Mouse (Mus musculus) kidney, adult 8-10 months (tissue): Measurements from ENCODE around the gene Fpgs.

Source experiments
- DNase-seq, 2 experiments: peaks; one replicate each; pipeline ENCODE4 v3.0.0; 2022

Fpgs gene

DNA sequence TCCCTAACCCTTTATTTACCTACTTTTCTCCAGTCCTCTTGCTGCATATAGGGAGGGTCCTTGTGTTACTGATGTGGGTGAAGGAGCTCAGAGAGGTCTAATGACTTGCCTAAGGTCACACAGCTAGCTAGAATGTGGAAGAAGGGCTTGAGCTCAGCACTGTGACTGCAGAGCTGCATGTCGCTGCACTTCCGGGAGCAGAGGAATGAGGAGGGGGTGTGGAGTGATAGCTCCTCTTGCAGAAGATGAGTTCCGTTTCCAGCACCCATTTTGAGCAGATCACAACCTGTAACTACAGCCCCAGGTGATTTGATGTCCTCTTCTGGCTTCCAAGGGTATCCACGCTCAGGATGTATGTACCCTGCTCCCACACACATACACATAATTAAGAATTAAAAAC, 20.2 kb upstream of the Fpgs start:
- DNase-seq = no peak

DNA sequence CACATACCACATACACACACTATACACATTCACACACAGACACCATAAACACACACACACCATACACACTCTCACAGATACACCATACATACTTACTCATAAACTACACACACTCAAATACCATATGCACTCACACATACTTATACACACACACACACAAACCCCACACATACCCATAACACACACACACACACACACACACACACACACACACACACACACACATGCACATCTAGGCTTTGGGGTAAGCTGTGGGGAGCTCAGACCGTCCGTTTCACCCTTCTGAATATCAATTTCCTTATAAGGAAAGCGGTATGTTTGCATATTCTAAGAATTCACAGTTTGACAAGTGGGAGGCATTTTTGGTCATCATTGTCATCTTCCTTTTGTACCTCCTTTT, 18.6 kb upstream of the Fpgs start:
- no peak for DNase-seq

DNA sequence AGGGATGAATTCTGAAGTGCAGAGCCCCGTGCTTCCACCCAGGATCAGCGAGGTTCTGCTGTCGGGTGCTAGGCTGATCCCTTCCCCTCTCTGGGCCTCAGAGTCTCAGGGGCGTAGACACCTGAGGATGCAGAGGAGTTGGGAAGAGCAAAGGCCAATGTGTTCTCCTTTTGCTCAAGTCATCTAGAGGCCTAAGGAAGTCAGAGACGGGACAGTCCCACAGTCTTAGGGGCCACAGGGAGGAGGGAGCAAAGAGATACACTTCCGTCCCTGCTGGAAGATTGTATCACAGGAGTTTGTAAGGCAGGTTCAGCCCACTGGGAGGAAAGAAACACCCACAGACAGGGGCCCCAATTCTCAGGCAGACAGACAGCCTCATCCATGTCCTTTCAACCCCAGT, 18.1 kb upstream of the Fpgs start:
- DNase-seq = no peak

- DNase-seq = no peak
Observed at GRCm38 (mm10) chr2:32720681-32721229, 16.8 kb upstream of the Fpgs start, which contains the start of gene Sh2d3c. Sh2d3c (plus strand) TSS chr2:32721055.

- DNase-seq = no peak
Observed at GRCm38 (mm10) chr2:32720053-32720452, 16.1 kb upstream of the Fpgs start.

DNA sequence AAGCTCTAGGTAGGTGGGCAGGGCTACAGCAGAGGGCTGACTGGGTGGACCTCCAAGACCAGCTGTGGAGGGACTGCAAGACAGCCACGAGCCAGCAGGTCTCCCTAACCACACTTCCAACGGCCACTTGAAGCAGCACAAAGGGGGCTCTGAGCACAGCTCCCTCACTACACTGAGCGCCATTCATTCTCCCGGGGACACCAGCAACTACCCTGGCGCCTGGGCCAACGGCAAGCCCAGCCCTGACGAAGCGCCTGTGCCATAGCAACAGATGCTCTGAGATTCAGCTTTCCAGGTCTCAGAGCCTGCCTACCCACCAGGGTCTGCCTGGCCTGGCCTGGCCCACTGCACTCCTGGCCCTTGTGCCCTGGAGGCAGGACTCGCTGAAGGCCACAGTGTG, 14.8 kb upstream of the Fpgs start:
- no peak for DNase-seq

DNA sequence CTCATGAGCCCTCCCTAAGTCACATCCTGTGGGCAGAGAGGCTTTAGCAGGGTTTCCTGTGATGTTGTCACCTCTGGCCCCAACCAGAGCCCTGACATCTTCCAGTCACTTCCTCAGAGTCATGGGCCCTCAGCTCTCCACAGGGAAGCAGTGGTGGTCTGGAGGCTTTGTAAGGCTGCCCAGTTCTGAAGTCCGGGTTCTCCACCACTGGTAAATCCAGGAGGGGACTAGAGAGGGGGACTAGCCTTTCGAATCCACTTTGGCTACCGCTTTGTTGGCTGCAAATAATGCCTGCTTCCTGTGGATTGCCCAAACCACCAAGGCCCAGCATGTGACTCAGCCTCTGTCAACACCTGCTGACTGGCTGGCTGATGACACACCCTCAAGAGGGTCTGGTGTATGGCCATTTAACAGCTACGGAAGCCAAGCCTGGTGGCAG, 11.1 kb upstream of the Fpgs start:
- DNase-seq = no peak

- no peak for DNase-seq
Observed at GRCm38 (mm10) chr2:32714117-32714986, 10.4 kb upstream of the Fpgs start.

DNA sequence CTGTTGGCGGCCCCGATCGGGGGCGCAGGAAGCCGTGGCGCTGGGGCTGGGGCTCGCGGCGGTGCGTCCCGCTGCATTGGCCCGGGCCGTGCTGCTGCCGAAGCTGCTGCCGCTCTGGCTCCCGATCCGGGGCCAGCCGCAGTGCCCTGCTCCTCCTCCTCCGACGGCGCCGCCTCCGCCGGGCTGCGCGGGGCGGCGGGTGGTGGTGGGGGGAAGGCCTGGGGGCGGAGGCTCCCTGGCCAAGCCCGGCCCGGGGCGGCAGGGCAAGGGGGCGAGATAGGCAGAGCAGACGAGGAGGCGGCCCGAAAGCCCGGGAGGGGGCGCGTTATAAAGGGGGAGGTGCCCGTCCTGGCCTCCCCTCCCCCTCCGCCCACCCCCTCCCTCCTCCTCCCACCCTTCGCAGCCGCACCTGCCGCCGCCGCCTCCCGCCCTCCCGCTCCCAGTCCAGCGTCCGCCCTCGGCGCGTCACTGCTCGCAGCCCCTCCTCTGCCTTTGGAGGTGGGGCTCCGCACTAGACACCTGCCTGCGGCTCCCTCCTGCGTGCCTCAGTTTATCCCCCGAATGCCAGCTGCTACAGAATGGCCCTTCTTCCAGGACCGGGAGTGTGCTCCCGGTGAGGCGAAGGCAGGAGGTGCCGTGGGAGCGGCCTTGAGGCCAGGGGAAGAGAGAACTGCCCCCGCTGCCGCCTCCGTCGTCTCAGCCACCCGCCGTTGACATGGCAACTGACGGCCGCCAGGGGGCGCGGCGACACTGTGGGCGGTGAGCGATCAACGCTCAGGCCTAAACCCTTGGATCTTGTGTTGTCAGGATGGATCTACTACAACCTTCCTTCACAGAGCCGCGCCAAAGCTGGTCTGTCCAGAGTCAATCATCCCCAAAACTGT, 9.2 kb upstream of the Fpgs start, which contains the start of gene Cdk9:
TSS of gene Cdk9 (minus strand) at position 143 of the 884 bp plus-strand sequence.
- DNase-seq = peak; percentile 89 to 91

GRCm38 (mm10) chr2:32712586-32712933, 8.6 kb upstream of the Fpgs start:
- DNase-seq = peak; percentile 93 to 94

- DNase-seq = peak; percentile 75 to 82
Observed at GRCm38 (mm10) chr2:32712108-32712551, 8.2 kb upstream of the Fpgs start.

DNA sequence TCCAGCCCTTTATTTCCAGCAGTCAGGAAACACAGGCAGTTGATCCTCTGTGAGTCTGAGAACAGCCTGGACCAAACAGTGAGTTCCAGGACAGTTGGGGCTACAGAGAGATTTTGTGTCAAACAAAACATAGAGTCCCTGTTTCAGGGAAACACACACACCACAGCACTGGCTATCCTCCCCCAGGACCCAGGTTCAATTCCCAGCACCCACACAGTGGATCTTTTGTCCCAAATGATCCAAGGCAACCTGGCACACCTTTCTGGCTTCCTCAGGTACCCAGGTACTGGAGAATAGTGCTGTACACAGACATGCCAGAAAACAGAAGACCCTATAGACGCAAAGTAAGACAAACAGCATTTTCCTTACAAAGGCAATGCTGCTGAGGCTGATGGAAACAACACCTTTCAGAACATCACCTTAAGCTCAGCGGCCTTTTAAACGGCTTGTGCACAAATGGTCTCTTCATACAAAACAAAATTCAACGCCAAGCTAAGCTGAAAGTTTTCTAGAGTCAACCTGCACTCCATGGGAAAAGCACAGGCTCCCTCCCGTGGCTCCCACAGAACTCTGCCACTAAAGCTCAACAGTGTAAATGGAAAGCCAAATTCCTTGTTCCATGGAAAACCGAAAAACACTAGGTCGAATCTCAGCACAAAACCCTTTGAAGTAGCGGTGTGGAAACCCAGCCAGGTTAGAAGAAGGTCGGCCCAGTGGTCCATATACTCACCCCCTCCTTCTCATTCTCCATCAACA, 7.5 kb upstream of the Fpgs start:
- no peak for DNase-seq

GRCm38 (mm10) chr2:32710425-32710824, 6.5 kb upstream of the Fpgs start:
- no peak for DNase-seq

DNA sequence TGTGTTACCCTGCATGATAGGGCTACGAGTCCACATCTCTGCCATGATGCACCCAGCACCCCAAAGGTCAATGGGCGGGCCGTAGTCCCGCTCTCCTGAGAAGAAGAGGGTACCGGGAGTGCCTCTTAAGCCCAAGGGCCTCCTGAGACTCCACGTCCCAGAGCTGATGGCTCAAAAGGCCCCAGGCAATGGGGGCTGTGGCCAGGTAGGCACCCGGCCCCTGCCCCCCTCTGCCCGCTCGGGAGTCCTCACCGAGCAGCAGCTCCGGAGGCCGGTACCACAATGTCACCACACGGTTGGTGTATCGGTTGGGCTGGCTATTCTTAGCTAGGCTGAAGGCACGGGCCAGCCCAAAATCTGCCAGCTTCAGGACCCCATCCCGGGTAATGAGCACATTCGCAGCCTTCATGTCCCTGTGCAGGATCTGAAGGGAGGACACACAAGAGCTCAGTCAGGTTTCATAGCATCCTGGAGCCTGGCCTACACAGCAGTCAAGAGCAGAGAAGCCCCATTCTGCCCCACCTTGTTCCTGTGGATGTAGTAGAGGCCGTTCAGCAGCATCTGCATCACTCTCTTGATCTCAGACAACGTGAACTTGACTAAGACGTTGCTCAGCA, 5.7 kb upstream of the Fpgs start:
- no peak for DNase-seq

DNA sequence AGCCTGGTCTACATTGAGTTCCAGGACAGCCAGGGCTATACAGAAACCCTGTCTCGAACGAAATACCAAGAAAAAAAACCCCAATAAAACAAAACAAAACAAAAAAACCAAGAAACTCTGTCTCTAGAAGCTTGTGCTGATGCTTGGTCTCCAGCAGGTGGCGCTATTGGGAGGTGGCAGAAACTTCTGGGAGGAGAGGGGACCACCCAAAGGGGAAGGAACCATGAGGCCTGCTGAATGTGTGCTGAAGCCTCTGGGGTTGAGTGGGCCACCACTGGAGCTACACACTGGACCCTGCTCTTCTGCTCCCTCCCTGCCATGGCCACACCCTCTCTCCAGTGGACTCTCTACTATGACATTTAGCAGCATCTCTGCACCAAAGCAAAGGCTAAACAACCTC, 4.7 kb upstream of the Fpgs start:
- DNase-seq = no peak

DNA sequence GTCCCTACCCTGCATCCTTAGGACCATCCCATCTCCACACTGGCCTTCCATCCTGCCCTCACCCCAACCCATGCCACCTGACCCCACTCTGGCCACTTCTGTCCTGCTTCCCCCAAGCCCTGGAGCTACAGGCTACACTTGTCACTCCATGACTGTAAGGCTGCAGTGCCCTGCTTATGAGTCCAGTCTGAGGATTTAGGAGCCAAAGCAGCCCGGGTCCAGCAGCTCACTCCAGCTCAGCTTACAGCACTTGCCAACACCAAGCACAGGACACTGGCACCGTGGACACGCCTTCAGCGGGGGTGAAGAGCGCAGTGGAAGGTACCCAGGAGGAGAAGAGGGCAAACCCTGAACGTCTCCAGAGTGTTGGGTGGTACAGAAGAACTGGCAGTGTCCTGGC, 3.0 kb upstream of the Fpgs start:
- DNase-seq = no peak

DNA sequence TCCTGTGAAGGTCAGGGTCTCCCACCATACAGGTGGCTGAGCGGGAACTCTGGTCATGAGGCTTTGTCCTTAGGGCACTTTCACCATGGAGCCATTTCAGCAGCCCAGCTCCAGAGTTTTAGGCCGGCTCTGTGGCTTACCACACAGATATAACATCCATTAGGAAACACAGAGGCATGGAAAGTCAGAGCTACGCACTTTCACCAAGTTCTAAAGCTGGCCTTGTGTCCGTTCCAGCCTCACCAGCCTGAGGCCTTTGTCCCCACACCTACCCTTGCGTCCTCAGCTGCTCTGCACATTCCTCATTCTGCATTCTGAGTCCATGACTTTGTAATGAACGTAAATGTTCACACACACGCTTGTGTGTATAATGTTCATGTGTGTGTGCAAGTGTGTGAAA, 1.1 kb upstream of the Fpgs start:
- DNase-seq = no peak

DNA sequence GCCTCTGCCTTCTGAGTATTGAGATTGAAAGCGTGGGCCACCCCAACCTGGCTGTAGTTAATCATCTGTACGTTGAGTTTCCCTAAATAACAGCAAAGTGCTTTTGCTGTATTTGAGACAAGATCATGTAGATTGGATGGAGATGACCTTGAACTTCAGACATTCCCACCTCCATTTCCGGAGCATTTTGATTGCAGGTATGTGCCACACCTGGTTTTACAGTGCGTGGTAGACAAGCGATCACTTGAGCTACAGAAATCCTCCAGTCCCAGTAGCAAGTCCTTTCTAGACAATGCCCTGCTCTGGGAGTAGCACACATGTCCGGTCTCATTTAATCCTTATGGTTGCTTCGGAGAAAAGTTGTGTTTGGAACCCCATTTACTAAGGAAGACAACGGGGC, 899 bp downstream of the Fpgs start:
- DNase-seq = no peak

DNA sequence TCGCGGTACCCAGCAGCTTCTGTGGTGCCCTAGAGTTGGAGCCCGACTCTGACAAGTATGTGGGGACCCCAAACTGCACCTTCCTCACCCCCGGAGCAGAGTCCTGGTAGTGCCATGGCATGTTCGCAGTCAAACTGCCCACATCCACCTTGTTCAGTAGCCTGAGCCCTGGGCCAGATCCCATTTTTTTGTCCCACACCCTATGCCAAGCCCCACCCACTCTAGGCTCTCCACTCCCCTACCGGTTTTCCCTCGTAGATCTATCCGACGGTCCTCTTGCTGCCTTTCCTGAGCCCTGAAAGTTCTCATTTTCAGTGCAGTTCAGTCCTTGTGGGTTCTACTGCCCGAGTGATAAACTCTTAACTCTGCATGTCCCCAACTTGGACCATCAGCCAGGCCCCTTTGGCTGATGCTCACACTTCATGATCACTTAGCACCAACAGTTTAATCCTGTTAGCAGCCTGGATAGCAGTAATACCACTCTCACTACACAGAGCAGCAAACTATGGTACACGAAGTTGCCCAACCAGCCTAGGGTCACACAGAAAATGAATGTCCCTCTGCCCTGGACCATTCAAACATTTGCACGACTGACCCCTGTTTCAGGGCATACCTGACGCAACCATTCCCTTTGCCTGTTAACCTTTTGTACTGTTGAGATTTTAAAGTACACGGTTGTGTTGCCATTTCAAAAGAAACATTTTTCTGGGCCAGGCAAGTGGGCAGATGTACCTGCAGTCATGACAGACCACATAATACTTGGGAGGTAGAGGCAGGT, 2.8 kb downstream of the Fpgs start:
- peak in 1 of 2 experiments; percentile 56 for DNase-seq

- no peak for DNase-seq
Observed at GRCm38 (mm10) chr2:32699680-32700079, 4.3 kb downstream of the Fpgs start.

DNA sequence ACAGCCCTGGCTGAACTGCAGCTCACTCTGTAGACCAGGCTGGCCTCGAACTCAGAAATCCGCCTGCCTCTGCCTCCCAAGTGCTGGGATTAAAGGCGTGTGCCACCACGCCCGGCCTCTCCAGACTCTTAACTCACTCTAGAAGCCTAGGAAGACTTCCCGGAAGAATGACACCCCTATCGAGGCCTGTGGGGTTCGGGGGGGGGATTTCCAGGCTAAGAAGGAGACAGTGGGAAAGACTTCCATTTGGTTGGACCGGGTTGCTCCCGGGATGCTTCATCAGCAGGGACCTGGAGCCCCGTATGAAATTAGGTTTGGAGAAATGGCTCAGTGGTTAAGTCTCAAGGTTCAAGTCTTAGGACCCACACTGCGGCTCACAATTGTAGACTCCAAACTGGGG, 9.3 kb downstream of the Fpgs start:
- no peak for DNase-seq
